Mouse (Mus musculus): ENCODE results near the gene 9630041A04Rik.

DNA sequence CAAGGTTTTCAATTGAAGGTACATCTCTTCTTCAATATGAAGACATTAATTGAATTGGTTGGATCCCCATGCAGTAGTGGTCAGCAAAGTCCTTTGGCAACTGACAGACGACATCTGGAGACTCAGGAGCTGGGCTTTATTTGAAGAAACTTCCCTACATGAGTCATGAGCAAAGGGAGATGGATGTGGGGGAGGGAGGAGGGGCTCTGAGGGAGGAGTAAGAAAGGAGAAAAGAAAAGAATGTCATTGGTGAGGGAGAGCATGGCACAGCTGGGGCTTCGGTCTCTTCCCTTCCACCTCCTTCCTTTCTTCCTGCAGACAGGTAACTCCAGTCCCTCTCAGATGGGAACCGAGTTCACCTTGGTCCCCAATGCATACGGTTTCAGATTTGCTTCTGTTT is 61.2 kb downstream of the 9630041A04Rik start:
- TF ChIP-seq CTCF (IDR thresholded peaks at IDR 0.05; ENCODE audit: low read depth): no peak
- no peak for TF ChIP-seq EP300 (IDR thresholded peaks at IDR 0.05; ENCODE audit: low read depth)
